Mouse (Mus musculus): ENCODE results near the gene Arl4d.
"Not testable (repeated sequence)": the region's sequence is repeated elsewhere in the genome, so short reads cannot be mapped to it uniquely, and the experiment has no call there.

GRCm38 (mm10) chr11:101620022-101620655, 45.2 kb upstream of the Arl4d start:
- not testable (repeated sequence) for TF ChIP-seq CTCF (IDR thresholded peaks at IDR 0.05; ENCODE audit: extremely low read depth, insufficient read length, insufficient replicate concordance, low read depth, low read length); POLR2A (IDR thresholded peaks at IDR 0.05; ENCODE audit: low read depth, low read length)
